Mouse (Mus musculus) heart, postnatal 14 days (tissue): ENCODE results near the gene Ephb2. TPM values are rescaled to one million over a fixed set of nuclear protein-coding genes. Genes with fewer than 3 reads are reported as not detected.
A peak's percentile ranks its signal among the peaks of the same experiment; 100 is the strongest.

Experiments used
- DNase-seq, 2 experiments: peaks; one replicate each; pipeline ENCODE4 v3.0.0; 2021 to 2022
- intact Hi-C: fragments of 180-260 bp; cut with DNase I; formaldehyde crosslinking; loops from one replicate; pipeline ENCODE4 v1.15.1; 2025
- total RNA-seq, 2 experiments: library from RNA; stranded (reverse); gene quantifications; 2 replicates each; pipeline ENCODE4 v1.2.3; 2021

The Ephb2 gene
- total RNA-seq, 2 experiments from 2014 or later = 0.81 to 1.1 TPM

DNA sequence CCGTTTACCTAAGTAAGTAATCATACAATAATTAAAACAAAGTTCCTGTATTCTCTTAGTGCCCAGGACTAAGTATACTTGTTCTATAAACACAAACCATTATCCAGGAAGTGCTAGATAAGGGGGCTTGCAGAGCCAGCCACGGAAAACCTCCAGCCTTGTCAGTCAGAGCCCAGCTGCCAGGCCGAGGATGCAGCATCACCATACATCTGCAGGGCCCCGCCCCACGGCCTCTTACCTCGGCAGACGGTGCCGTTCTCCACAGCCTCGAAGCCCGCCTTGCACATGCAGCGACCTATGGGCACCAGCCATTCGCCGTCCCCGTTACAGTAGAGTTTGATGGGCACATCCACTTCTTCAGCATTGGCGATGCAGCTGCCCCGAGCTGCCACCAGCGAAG is 65.1 kb downstream of the Ephb2 start:
- no peak for DNase-seq
- intact Hi-C loops = no loop called here

DNA sequence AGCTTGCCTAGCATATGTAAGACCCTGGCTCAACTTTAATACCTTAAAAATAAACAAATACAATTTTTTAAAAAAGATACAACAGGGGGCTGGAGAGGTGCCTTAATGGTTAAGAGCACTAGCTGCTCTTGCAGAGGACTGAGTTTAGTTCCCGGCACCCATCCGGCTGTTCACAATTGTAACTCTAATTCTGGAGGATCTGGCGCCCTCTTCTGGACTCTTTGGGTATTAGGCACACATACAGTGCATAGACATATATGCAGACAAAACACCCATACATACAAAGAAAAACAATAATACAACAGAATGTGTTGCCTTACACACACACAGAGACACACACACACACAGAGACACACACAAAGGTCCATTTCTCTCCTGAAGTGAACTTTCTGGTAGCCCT is 67.3 kb downstream of the Ephb2 start:
- intact Hi-C loops = no loop called here

DNA sequence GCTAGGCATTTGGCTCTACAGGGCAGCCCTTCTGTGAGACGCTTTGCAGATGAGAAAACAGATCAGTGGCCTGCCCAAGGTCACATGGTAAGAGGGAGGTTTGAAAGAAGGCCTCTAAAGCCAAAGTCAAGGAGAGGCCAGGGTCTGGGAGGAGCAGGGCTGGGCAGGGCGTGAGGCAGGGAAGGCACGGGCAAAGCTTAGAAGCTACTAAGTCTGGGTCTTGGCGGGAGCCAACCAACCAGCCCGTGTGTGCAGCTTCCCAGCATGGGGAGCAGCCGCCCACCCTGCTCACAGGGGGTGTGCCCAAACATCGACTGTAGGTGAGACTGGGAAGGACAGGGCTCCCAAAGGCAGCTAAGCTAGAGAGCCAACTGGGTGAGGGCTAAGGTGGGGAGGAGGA is 70.7 kb downstream of the Ephb2 start:
- DNase-seq = no peak
- intact Hi-C loops = no loop called here

More for the DNA sequence above, 67.3 kb downstream of the Ephb2 start:
- DNase-seq = no peak

DNA sequence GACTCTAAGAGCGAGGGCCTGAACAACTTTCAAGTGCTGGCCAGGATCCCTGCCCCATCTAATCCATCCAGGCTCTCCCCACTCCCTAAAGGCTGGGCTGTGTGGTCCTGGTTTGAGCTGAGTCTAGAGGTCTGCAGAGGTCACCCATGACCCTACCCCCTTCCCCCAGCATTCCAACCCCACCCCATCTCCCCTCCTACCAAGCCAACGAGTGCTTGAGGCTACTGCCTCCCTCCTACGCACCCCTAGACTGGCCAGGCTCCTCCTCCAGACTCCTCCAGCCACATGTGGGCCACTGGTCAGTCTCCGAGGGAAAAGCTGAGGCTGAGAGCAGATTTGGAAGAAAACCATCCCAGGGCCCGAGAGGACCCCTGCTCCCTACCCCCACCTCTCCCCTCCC is 72.4 kb downstream of the Ephb2 start:
- DNase-seq = no peak
- intact Hi-C loops = no loop called here

DNA sequence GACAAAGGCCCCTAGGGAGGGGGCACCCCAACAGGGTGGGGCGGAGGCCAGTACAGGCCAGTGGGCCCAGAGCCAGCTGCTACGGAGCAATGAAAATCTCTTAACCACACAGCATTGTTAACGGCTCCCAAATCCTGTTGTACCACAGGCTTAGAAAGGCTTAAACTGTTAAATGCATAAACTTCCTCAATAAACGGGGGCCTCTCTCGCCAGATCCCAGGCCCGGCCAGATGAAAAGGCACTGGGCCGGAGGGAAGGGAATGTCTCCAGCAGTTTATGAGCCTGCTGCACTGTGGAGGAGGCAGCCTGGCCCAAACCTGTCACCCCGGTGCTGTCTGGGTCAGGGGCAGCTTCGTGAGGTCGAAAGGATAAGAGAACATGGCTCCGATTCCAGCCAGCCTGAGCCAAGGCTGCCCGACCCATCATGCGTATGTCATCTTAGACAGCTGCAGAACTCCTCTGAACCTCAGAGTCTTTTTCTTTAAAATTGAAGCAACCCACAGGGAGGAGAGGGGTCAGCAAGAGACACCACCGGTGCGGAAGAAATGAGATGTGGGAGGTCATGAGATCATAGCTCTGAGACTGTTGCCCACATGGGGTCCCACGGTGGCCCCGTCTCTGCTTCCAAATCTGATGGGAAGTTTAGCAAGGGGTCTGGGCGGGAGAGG is 73.9 kb downstream of the Ephb2 start:
- intact Hi-C loops = no loop called here
- DNase-seq = no peak

DNA sequence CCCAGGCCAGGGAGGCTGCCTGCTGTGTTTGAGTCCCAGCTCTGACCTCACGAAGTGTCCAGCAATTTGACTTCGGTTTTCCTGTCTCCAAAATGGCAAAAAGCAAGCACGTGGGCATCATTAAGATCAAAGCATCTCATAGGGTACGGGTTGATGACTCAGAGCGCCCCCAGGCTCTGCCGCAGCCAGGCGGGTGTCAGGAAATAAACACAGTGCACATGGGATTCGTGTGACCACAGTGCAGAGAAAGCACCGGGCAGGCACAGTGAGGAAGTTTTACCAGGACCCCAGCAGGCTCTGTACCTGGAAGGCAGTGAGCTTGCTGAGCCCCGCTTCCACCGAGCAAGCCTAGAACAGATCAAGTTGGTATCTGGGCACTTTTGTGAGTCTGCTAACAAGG is 74.9 kb downstream of the Ephb2 start:
- no peak for DNase-seq
- intact Hi-C loops = no loop called here

DNA sequence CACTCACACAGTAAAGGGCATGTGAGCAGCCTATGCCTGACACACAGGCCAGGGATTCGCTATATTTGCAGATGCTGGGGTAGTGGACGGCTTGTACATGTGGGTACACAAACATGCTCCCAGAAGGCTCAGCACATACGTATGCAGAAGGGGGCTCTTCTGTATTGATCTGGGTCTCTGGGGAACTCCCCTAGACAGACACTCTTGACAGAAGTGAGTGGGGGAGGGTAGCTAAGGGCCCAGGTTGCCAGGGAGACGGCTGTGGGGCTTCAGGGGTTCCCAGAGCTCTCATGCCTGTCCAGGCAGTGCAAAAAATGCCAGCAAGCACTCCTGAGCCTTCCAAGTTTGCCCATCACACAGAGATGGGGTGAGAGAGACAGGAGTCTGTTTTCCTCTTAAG is 78.7 kb downstream of the Ephb2 start:
- DNase-seq = no peak
- intact Hi-C loops = no loop called here

DNA sequence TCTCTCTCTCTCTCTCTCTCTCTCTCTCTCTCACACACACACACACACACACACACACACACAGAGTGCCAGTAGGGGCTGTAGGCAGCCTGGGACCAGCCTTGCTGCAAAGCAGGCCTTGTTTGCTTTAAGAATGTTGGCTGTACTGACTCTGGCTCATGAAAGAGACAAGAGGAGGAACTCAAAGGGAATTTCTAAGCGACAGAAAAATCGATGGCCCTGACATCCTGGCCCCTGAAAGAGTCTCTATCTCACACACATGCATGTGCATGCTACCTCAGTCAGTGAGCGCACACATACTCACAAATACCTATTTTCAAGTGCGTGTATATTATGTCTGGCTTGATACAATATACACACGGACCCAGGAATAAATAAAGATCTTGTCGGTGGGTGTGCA is 79.3 kb downstream of the Ephb2 start:
- no peak for DNase-seq
- intact Hi-C loops = no loop called here

DNA sequence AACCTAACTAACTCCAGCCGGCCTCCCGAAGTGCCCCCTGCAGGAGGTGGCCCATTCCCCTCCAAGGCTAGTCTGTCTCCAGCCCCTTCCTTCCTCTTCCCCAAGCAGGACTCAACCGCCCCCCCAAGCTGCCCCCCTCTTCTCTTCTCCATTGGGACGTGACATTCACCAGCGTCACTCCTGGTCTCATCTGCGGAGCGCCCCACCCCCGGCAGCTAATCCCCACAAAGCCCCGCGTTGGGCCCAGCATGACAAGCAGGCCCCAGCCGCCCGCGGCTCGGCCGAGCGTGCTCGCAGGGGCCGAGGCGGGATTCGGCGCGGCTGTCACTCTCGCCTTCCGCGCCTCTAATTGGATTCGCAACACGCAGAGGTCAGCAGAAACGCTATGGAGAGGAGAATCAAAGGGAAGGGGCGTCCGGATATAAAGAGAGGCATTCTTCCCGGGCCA is 80.4 kb downstream of the Ephb2 start:
- intact Hi-C loops = no loop called here
- peak; percentile 29 to 51 for DNase-seq

DNA sequence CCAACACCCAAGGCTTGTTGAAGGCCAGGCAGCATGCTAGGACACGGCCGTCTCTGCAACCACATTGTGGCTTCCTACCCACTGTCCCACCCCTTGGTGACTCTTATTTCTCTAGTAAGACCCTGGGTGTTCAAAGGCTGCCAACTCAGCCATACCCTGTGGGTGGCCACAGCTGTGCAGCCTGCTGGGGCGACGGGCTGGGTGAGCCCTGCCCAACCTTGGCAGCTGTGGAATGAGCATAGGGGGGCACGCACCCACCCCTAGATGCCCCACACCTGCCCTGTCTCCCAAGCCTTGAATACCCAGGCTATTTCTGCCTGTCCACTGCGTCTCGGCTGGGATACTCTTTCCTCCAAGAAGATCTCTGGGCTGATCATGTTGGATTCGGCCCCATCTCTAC is 81.5 kb downstream of the Ephb2 start:
- DNase-seq = no peak
- intact Hi-C loops = no loop called here

DNA sequence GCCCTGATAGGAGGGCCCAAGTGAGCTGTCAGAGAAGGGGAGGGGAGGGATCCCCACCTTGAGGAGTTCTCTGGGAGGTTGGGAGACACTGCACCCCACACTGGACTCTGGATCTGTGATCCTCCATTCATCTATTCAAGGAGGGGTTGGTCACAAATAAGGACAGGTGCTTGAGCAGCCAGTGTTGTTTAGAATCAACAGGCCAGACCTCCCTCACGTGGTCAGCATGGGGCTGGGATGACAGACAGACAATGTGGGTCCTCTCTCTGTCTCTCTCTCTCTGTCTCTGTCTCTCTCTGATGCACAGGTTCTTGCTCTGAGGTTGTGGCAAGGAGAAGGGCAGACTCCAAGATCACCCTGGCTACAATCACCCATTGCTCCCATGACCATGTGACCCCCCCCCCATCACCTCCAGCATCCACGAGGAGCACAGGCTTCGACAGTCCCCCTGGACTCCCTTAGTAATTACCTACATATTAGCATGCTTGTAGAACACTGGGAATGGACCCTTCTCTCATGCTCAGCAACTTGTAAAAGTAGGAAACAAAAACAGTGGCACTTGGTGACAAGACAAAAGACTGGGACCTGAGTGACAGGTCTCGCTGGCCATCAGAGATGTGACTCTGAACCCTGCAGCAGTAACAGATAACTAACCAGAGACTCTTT is 84.3 kb downstream of the Ephb2 start:
- no peak for DNase-seq
- intact Hi-C loops = no loop called here

DNA sequence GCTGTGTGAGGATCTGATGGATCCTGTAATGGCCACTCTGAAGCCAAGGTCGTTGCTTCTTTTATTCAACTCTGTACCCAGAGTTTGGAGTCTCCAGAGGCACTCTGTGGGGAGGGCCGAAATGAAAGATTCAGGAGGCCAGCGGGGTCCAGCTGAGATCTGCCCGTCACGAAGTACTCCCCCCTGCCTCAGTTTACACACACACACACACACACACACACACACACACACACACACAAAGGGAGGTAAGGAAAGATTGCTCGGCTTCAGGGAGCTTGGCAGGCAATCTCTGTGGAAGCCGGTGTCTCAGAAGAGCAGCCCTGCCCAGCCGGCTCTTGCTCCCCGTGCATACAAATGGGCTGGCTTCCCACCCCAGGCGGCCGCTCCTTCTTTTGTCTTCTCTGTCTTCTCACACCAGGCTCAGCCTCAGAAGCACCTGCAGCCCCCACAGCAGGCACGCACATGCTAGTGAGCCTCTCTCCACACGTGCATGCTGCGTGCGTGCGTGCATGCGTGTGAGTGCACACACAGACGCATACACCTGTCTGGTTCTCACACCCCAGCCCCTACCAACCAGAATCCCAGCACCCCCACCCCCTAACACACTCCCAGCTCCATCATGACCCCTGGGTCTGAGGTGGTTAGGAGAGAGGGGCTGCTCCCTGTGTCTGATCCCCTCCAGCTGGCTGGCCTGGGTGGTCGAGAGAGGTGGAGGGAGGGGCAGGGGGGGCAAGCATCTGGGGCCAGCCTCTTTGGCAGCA is 85.0 kb downstream of the Ephb2 start:
- no peak for DNase-seq
- intact Hi-C loops = no loop called here

DNA sequence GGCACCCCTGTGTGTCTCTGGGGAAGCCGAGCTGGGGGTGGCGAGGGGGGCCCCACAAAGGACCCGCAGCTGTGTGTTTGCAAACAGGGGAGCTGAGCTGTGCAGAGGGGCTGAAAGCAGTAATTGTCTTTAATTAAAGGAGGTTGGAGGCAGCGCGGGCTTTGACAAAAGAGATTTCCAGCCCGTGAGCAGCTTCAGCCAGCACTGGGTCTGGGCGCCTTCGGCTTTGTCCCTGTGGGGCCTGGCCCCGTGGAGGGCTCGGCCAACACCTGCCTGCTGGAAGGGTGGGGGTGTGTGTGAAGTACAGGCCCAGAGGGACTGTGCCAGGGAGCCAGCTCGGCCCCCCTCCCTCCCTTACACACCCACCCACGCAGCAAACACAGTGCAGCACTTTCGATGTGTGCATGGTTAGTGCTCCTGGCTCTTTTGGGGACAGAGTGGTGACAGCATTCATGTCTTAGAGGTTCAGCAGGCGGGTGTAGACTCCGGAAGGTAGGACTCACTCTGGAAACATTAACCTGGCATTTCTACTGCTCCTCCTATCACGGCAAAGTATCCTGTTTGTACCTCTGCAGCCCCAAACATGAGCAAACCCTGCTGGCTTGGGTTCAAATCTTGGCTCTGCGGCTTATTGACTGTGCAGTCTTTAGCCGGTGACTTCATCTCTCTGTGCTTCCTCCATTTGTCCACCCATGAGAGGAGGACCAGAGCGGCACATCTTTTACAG is 85.8 kb downstream of the Ephb2 start:
- intact Hi-C loops = no loop called here
- no peak for DNase-seq

DNA sequence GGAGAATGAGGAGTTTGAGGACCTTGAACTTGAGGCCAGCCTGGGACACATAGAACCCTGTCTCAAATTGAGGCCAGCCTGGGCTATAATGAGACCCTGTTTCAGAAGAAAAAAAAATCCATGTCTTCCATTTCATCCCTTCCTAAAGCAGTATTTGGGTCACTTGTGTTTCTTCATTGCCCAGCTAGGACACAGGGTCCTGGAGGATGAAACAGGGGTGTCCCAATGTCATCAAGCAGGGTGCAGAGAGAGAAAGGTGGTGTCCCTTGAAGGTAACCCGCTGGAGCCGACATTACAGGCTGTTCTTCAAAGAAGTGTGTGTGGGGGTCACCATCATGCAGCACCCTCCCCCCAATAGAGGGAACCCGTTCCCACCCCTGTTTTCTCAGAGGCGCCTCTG is 86.4 kb downstream of the Ephb2 start:
- DNase-seq = no peak
- intact Hi-C loops = no loop called here

DNA sequence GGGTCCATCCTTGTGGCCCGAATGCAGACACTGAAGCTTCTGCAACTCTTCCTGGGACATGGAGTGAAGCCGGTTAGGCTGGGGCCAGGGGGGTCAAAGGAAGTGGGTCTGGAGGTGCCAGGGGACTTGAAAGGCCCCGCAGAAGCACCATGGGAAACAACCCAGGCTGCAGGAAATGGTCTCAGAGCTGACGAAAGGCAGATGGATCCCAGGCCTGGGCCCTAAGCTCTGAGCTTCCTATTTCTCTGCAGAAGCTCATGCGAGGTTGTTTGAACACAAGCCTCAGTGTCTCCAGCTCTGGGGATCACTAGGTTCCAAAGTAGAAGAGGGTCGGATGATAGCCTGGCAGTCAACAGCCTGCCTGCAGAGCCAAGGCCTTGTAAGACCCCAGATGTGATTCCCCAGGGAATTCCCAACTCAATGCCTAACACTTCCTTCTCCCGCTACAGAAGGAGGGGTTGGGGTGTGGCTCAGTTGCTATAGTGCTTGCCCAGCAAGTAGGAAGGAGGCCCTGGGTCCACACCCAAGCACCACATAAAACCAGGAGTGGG is 86.9 kb downstream of the Ephb2 start:
- peak in 1 of 2 experiments; percentile 44 for DNase-seq
- intact Hi-C loops = no loop called here

DNA sequence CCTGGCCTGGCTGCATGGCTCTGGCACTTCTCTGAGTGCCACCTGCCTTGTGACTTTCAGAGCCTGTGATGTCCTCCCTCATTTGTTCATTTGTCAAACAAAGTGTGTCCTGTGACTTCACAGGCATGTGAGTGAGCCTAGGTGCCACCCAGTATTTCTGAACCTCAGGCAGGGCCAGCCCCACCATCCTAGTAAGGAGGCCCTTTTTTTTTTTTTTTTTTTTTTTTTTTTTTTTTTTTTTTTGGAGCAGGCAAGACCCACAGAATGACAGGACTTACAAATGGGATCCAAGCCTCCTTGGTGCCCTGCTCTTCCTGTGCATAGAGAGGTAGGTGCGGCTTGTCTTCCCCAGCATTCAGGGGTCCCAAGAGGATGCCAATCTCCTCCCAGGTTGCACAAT is 89.3 kb downstream of the Ephb2 start:
- no peak for DNase-seq
- intact Hi-C loops = no loop called here

DNA sequence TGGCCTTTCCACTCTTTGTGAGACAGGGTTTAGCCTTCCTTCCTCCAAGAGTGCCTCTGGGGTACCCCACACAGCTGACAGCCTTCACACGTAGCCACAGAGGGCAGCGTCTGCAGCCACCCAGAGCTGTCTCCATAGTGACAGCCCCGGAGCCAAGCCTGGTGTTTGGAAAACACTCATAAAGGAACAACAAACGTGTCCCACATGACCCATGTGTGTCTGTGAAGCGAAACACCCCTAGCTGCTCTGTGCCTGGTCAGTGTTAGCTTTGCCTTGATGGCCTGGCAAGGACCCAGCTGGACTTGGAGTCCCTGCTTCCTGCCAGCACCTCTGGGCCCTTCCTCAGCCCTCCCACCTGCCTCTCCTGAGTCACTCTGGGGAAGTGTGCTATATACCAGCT is 93.1 kb downstream of the Ephb2 start:
- peak; percentile 72 to 76 for DNase-seq
- intact Hi-C loops = no loop called here

DNA sequence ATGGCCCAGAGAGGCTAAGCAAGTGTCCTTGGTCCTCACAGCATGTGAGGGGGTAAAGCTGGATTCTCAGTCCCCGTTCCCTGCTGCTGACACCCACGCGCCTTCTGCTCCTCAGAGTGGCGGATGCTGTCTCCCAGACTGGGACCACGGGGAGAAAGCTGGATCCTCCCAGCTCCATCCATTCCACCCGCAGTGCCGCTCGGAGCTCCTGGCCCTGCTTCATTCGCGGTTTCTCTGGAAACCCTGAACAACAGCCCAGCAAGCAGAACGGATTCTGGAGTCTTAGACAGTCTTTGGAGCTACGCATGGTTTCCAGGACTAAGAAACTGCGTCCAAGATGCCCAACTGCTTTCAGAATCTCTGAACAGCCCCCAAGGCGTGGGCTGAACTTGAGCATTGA is 93.9 kb downstream of the Ephb2 start:
- DNase-seq = peak in 1 of 2 experiments; percentile 38

DNA sequence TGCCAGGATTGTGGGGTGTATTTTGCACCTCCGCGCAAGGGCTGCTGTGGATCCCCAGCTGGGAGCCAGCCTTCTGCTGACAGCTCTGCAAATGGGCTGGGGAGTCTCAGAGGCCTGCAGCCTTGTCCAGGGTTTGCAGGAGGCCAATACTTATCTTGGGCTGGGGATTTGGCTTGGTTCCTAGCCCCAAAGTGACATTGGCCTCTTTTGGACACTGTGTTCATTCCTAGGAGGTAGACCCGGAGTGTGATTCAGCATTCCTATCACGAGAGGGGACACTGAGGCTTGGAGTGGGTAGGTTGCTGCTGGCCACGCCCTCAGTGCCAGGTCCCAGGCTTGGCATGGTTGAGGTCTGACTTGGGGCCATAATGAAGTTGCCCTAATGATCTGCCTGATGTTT is 94.8 kb downstream of the Ephb2 start:
- intact Hi-C loops = no loop called here
- peak; percentile 45 to 69 for DNase-seq

More for the DNA sequence above, 93.9 kb downstream of the Ephb2 start:
- intact Hi-C loops = no loop called here

DNA sequence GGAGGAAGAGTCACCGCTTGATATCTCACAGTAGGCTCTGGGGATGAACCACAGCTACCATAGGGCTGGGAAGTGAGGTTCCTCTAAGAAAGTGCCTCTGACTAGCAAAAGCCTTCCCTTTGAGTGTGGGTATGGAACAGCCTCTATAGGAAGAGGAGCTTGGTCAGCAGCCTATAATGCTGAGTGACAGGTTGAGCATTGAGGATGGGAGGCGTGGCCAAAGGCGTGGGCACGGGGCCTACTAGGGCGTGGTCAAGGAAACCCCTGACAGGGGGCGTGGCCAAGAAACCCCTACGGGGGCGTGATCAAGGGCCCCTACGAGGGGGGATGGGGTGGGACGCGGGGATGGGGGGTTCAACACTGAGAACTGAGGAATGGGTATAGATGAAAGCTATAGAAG is 96.6 kb downstream of the Ephb2 start:
- intact Hi-C loops = no loop called here
- no peak for DNase-seq

DNA sequence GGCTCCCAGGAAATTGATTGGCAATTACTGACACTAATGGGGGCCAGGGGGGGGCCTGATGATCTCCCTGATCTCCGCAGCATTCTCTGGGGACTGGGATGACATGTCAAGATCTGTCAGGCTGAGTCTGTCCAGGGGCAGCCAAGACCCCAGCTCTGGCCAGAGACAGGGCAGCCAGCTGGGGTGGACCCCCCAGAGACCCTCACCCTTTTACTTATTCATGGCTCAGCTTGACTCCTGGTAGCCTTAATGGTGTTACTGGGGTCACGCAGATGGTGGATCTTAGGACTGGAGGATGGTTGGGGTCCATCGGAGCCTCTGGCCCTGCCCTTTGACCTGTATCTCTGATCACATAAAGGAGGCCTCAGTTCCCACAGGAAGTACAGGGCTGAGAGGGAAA is 97.5 kb downstream of the Ephb2 start:
- no peak for DNase-seq
- intact Hi-C loops = no loop called here
